Mouse (Mus musculus) E14TG2a.4 (cell line): ENCODE measurements around the gene Met.

ENCODE experiments used
- CTCF ChIP-seq: conservative IDR thresholded peaks from 2 replicates; pipeline ENCODE4 v1.5.1; 2014; ENCODE audit warnings: low read length
- NANOG ChIP-seq: IDR thresholded peaks from 2 replicates; pipeline ENCODE4 v1.6.1; 2014; ENCODE audit warnings: borderline replicate concordance, low read length, mixed read lengths

DNA sequence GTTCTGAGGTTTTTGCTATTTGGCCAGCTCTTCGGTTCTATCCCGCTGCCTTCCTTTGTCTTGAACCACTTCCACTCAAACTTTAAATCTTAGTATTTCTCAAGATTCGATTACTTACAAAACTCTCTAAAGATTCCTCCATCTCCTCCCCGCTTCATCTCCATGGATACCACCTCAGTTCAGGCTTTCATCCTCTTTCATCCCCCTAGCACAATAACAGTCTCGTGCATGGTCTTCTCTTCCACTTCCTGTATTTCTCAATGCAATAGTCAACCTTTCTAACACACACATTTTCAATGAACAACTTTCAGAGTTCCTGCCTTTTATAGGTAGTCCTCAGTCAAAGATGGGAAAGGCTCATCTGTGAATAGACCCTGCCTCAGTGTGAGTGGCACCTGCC, 135.8 kb downstream of the Met start:
- TF ChIP-seq CTCF (no peak), NANOG (no peak)
